Mouse (Mus musculus) thymus, postnatal 4 days (tissue): ENCODE results near the gene D5Ertd579e.
A peak's percentile ranks its signal among the peaks of the same experiment; 100 is the strongest.

Experiments used
- DNase-seq: peaks from one replicate; pipeline ENCODE4 v3.0.0; 2021

Gene D5Ertd579e

GRCm38 (mm10) chr5:36564530-36564929, 131.3 kb downstream of the D5Ertd579e start:
- DNase-seq: no peak

GRCm38 (mm10) chr5:36563741-36564140, 132.1 kb downstream of the D5Ertd579e start:
- DNase-seq: no peak

GRCm38 (mm10) chr5:36562791-36563445, 132.9 kb downstream of the D5Ertd579e start:
- peak; percentile 32 for DNase-seq

GRCm38 (mm10) chr5:36561509-36561908, 134.3 kb downstream of the D5Ertd579e start:
- no peak for DNase-seq

GRCm38 (mm10) chr5:36560490-36560889, 135.3 kb downstream of the D5Ertd579e start:
- no peak for DNase-seq

- no peak for DNase-seq
Observed at GRCm38 (mm10) chr5:36559510-36560235, 136.2 kb downstream of the D5Ertd579e start.

GRCm38 (mm10) chr5:36559106-36559505, 136.7 kb downstream of the D5Ertd579e start:
- DNase-seq: no peak

GRCm38 (mm10) chr5:36558526-36558925, 137.3 kb downstream of the D5Ertd579e start:
- no peak for DNase-seq

GRCm38 (mm10) chr5:36557584-36558308, 138.1 kb downstream of the D5Ertd579e start:
- peak; percentile 72 for DNase-seq

GRCm38 (mm10) chr5:36556906-36557305, 138.9 kb downstream of the D5Ertd579e start:
- no peak for DNase-seq

GRCm38 (mm10) chr5:36556289-36556688, 139.5 kb downstream of the D5Ertd579e start:
- no peak for DNase-seq

GRCm38 (mm10) chr5:36554496-36554895, 141.3 kb downstream of the D5Ertd579e start:
- no peak for DNase-seq

- peak; percentile 59 for DNase-seq
Observed at GRCm38 (mm10) chr5:36553886-36554285, 141.9 kb downstream of the D5Ertd579e start.

GRCm38 (mm10) chr5:36553056-36553606, 142.7 kb downstream of the D5Ertd579e start:
- peak; percentile 55 for DNase-seq

GRCm38 (mm10) chr5:36552391-36552790, 143.4 kb downstream of the D5Ertd579e start:
- no peak for DNase-seq
